Mouse (Mus musculus): ENCODE results near the gene Tmem198b.
"Not testable (repeated sequence)": the region's sequence is repeated elsewhere in the genome, so short reads cannot be mapped to it uniquely, and the experiment has no call there.

The Tmem198b gene

GRCm38 (mm10) chr10:128804271-128805091 is at the start of gene Tmem198b:
Gene Tmem198b (minus strand): TSS chr10:128804370.
- peak; percentile 68 for DNase-seq

- DNase-seq, result no peak
Observed at GRCm38 (mm10) chr10:128850339-128850738, 46.2 kb upstream of the Tmem198b start.

- no peak for DNase-seq
Observed at GRCm38 (mm10) chr10:128848426-128848825, 44.3 kb upstream of the Tmem198b start.

- DNase-seq, result no peak
Observed at GRCm38 (mm10) chr10:128846664-128847063, 42.5 kb upstream of the Tmem198b start.

GRCm38 (mm10) chr10:128845516-128845915 is 41.3 kb upstream of the Tmem198b start:
- no peak for DNase-seq

- DNase-seq, result no peak
Observed at GRCm38 (mm10) chr10:128843260-128843659, 39.1 kb upstream of the Tmem198b start.

GRCm38 (mm10) chr10:128840612-128841011 is 36.4 kb upstream of the Tmem198b start:
- no peak for DNase-seq

- DNase-seq, result no peak
Observed at GRCm38 (mm10) chr10:128839434-128839833, 35.3 kb upstream of the Tmem198b start.

- no peak for DNase-seq
Observed at GRCm38 (mm10) chr10:128837400-128837799, 33.2 kb upstream of the Tmem198b start.

- no peak for DNase-seq
Observed at GRCm38 (mm10) chr10:128823821-128824220, 19.7 kb upstream of the Tmem198b start.

- DNase-seq, result not testable (repeated sequence)
Observed at GRCm38 (mm10) chr10:128823087-128823486, 18.9 kb upstream of the Tmem198b start.

GRCm38 (mm10) chr10:128822135-128822534 is 18.0 kb upstream of the Tmem198b start:
- no peak for DNase-seq

GRCm38 (mm10) chr10:128821358-128822056 is 17.3 kb upstream of the Tmem198b start, which contains the start of gene Ormdl2:
Gene Ormdl2 (minus strand): TSS chr10:128821645.
- DNase-seq, result peak; percentile 99

GRCm38 (mm10) chr10:128820217-128820616 is 16.0 kb upstream of the Tmem198b start:
- DNase-seq, result no peak

GRCm38 (mm10) chr10:128817033-128817432 is 12.9 kb upstream of the Tmem198b start, which contains the start of gene Sarnp:
Gene Sarnp (plus strand): TSS chr10:128817333.
- no peak for DNase-seq

GRCm38 (mm10) chr10:128807018-128807417 is 2.8 kb upstream of the Tmem198b start:
- DNase-seq, result no peak

GRCm38 (mm10) chr10:128806086-128806485 is 1.9 kb upstream of the Tmem198b start:
- no peak for DNase-seq

- DNase-seq, result peak; percentile 98
Observed at GRCm38 (mm10) chr10:128805092-128806000, 1.2 kb upstream of the Tmem198b start.

GRCm38 (mm10) chr10:128803771-128804270 is 349 bp downstream of the Tmem198b start, which contains the start of gene Dnajc14:
Gene Dnajc14 (plus strand): TSS chr10:128804062.
- DNase-seq, result peak; percentile 23

- no peak for DNase-seq
Observed at GRCm38 (mm10) chr10:128803361-128803760, 809 bp downstream of the Tmem198b start.

GRCm38 (mm10) chr10:128802956-128803355 is 1.2 kb downstream of the Tmem198b start:
- no peak for DNase-seq

- DNase-seq, result no peak
Observed at GRCm38 (mm10) chr10:128801981-128802495, 2.1 kb downstream of the Tmem198b start.
